Mouse (Mus musculus): ENCODE measurements at regions not wholly inside any gene's neighbourhood (a gene's known extent, or its start where the extent isn't known, plus 50 kb on each side); places are given as distances from the start of the nearest gene placed in this dataset.

DNA sequence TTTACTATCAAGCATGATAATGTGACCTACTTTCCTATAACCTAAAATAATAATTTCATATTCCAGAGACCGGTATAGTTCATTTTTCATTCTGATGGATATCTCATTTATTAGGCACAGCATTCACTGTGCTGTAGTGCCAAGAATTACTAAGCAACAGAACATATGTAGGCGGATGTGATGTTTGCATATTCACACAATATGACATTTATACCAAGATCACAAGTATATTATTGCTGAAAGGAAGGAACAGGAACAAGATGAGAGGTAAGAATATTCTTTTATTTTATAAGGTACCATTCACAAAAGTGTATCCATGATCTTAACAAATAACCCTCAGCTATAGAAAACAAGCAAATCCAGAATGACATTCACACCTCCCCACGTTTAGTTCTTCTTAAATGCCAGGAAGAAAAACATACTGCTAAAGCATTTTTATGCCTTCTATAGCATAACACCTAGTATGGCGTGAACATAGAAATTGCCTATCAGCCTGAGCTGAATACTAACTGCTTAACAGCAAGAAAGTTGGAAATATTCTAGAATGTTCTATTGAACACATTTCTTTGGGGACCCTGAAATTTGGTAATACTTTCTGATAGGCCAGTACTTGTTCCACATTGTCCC, 1062.8 kb upstream of the Acvr2a start:
- H3K4me3 ChIP-seq (ENCODE audit: insufficient read depth, low read depth, low read length) = no peak overlapping the region
- H3K9ac ChIP-seq (ENCODE audit: low read depth, low read length) = no peak overlapping the region
- H3K4me1 ChIP-seq (ENCODE audit: control insufficient read depth, insufficient read depth, low read length) = no peaks in the 10 kb centered on the region
- no peak for DNase-seq (ENCODE audit: extremely low read depth, low read depth, low spot score)
- TF ChIP-seq CTCF (IDR thresholded peaks at IDR 0.05; ENCODE audit: low read depth, low read length) (no peak), POLR2A (IDR thresholded peaks at IDR 0.05; ENCODE audit: extremely low read depth, insufficient read depth, low read length) (no peak)
- H3K27me3 ChIP-seq (ENCODE audit: control insufficient read depth, insufficient read depth, low read length) = no peaks in the 10 kb centered on the region
- no peaks in the 10 kb centered on the region for H3K79me2 ChIP-seq (ENCODE audit: control insufficient read depth, insufficient read depth, low read length)
- no peak overlapping the region for H3K27ac ChIP-seq (replicated peaks; ENCODE audit: insufficient read depth, low read depth, low read length)
- 75% methylated on average over 4 of the region's 4 CpGs for WGBS
- no peaks in the 10 kb centered on the region for H3K36me3 ChIP-seq (ENCODE audit: control insufficient read depth, insufficient read depth, low read length)

GRCm38 (mm10) chr2:47755716-47756115, 1058.2 kb upstream of the Acvr2a start:
- H3K27ac ChIP-seq (replicated peaks; ENCODE audit: insufficient read depth, low read depth, low read length) = no peak overlapping the region
- TF ChIP-seq POLR2A (IDR thresholded peaks at IDR 0.05; ENCODE audit: extremely low read depth, insufficient read depth, low read length) = no peak
- no peak for TF ChIP-seq CTCF (IDR thresholded peaks at IDR 0.05; ENCODE audit: low read depth, low read length)

GRCm38 (mm10) chr2:47756248-47756647, 1057.7 kb upstream of the Acvr2a start:
- Histone ChIP-seq H3K36me3 (ENCODE audit: control insufficient read depth, insufficient read depth, low read length) (no peaks in the 10 kb centered on the region), H3K9ac (ENCODE audit: low read depth, low read length) (no peak overlapping the region), H3K27ac (replicated peaks; ENCODE audit: insufficient read depth, low read depth, low read length) (no peak overlapping the region), H3K4me3 (ENCODE audit: insufficient read depth, low read depth, low read length) (no peak overlapping the region), H3K4me1 (ENCODE audit: control insufficient read depth, insufficient read depth, low read length) (no peaks in the 10 kb centered on the region), H3K79me2 (ENCODE audit: control insufficient read depth, insufficient read depth, low read length) (no peaks in the 10 kb centered on the region), H3K27me3 (ENCODE audit: control insufficient read depth, insufficient read depth, low read length) (no peaks in the 10 kb centered on the region)
- TF ChIP-seq CTCF (IDR thresholded peaks at IDR 0.05; ENCODE audit: low read depth, low read length) (no peak), POLR2A (IDR thresholded peaks at IDR 0.05; ENCODE audit: extremely low read depth, insufficient read depth, low read length) (no peak)
- DNase-seq (ENCODE audit: extremely low read depth, low read depth, low spot score) = no peak
- 45% methylated on average over 4 of the region's 4 CpGs for WGBS

More at GRCm38 (mm10) chr2:47755716-47756115, 1058.2 kb upstream of the Acvr2a start:
- Histone ChIP-seq H3K9ac (ENCODE audit: low read depth, low read length) (no peak overlapping the region), H3K4me1 (ENCODE audit: control insufficient read depth, insufficient read depth, low read length) (no peaks in the 10 kb centered on the region), H3K79me2 (ENCODE audit: control insufficient read depth, insufficient read depth, low read length) (no peaks in the 10 kb centered on the region), H3K36me3 (ENCODE audit: control insufficient read depth, insufficient read depth, low read length) (no peaks in the 10 kb centered on the region), H3K4me3 (ENCODE audit: insufficient read depth, low read depth, low read length) (no peak overlapping the region), H3K27me3 (ENCODE audit: control insufficient read depth, insufficient read depth, low read length) (no peaks in the 10 kb centered on the region)
- DNase-seq (ENCODE audit: extremely low read depth, low read depth, low spot score) = no peak

DNA sequence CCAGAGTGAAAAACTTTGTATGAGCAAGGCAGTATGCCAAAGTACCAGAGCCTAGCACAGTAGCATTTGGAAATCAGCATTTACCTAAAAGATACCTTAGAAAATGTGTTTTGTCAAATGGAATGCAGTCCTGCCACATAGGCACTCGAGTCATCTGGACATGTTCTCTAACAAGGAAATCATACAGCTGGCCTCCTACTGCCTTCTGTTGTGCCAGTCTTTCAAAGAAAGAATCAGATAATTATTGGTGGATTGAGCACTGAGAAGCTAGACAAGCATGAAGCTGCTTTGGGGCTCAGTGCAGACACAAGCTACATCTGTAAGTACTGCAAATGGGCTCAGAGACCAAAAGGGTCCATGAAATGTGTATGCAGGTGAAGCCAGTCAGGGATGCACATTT, 1038.1 kb upstream of the Acvr2a start:
- WGBS = 23% methylated on average over 1 of the region's 1 CpGs
- no peak for TF ChIP-seq CTCF (IDR thresholded peaks at IDR 0.05; ENCODE audit: low read depth, low read length)
- DNase-seq (ENCODE audit: extremely low read depth, low read depth, low spot score) = no peak

GRCm38 (mm10) chr2:47776965-47777364, 1036.9 kb upstream of the Acvr2a start:
- H3K27me3 ChIP-seq (ENCODE audit: control insufficient read depth, insufficient read depth, low read length) = no peaks in the 10 kb centered on the region
- whole genome bisulfite sequencing = 83% methylated on average over 1 of the region's 1 CpGs
- no peaks in the 10 kb centered on the region for H3K36me3 ChIP-seq (ENCODE audit: control insufficient read depth, insufficient read depth, low read length)
- H3K79me2 ChIP-seq (ENCODE audit: control insufficient read depth, insufficient read depth, low read length) = no peaks in the 10 kb centered on the region
- TF ChIP-seq CTCF (IDR thresholded peaks at IDR 0.05; ENCODE audit: low read depth, low read length) (no peak), POLR2A (IDR thresholded peaks at IDR 0.05; ENCODE audit: extremely low read depth, insufficient read depth, low read length) (no peak)
- H3K4me3 ChIP-seq (ENCODE audit: insufficient read depth, low read depth, low read length) = no peak overlapping the region
- no peak for DNase-seq (ENCODE audit: extremely low read depth, low read depth, low spot score)
- H3K9ac ChIP-seq (ENCODE audit: low read depth, low read length) = no peak overlapping the region
- H3K27ac ChIP-seq (replicated peaks; ENCODE audit: insufficient read depth, low read depth, low read length) = no peak overlapping the region
- H3K4me1 ChIP-seq (ENCODE audit: control insufficient read depth, insufficient read depth, low read length) = no peaks in the 10 kb centered on the region

More for the DNA sequence above, 1038.1 kb upstream of the Acvr2a start:
- Histone ChIP-seq H3K79me2 (ENCODE audit: control insufficient read depth, insufficient read depth, low read length) (no peaks in the 10 kb centered on the region), H3K4me3 (ENCODE audit: insufficient read depth, low read depth, low read length) (no peak overlapping the region), H3K27ac (replicated peaks; ENCODE audit: insufficient read depth, low read depth, low read length) (no peak overlapping the region), H3K9ac (ENCODE audit: low read depth, low read length) (no peak overlapping the region), H3K27me3 (ENCODE audit: control insufficient read depth, insufficient read depth, low read length) (no peaks in the 10 kb centered on the region), H3K36me3 (ENCODE audit: control insufficient read depth, insufficient read depth, low read length) (no peaks in the 10 kb centered on the region), H3K4me1 (ENCODE audit: control insufficient read depth, insufficient read depth, low read length) (no peaks in the 10 kb centered on the region)

- peak; percentile 11 for DNase-seq (ENCODE audit: extremely low read depth, low read depth, low spot score)
- no peak for TF ChIP-seq POLR2A (IDR thresholded peaks at IDR 0.05; ENCODE audit: extremely low read depth, insufficient read depth, low read length)
- H3K4me3 ChIP-seq (ENCODE audit: insufficient read depth, low read depth, low read length) = no peak overlapping the region
- H3K27ac ChIP-seq (replicated peaks; ENCODE audit: insufficient read depth, low read depth, low read length) = no peak overlapping the region
- no peaks in the 10 kb centered on the region for H3K27me3 ChIP-seq (ENCODE audit: control insufficient read depth, insufficient read depth, low read length)
- no peaks in the 10 kb centered on the region for H3K4me1 ChIP-seq (ENCODE audit: control insufficient read depth, insufficient read depth, low read length)
- 9% methylated on average over 3 of the region's 3 CpGs for WGBS
- H3K9ac ChIP-seq (ENCODE audit: low read depth, low read length) = no peak overlapping the region
- H3K36me3 ChIP-seq (ENCODE audit: control insufficient read depth, insufficient read depth, low read length) = no peaks in the 10 kb centered on the region
- no peaks in the 10 kb centered on the region for H3K79me2 ChIP-seq (ENCODE audit: control insufficient read depth, insufficient read depth, low read length)
These were observed 1028.1 kb upstream of the Acvr2a start for GRCm38 (mm10) chr2:47785848-47786247.
